Mouse (Mus musculus): ENCODE measurements around the gene Zc3h14. TPM values are rescaled to one million over a fixed set of nuclear protein-coding genes. Genes with fewer than 3 reads are reported as not detected.

Zc3h14 gene
- polyA plus RNA-seq, 1 experiment from 2014 or later, result 98.3 TPM

DNA sequence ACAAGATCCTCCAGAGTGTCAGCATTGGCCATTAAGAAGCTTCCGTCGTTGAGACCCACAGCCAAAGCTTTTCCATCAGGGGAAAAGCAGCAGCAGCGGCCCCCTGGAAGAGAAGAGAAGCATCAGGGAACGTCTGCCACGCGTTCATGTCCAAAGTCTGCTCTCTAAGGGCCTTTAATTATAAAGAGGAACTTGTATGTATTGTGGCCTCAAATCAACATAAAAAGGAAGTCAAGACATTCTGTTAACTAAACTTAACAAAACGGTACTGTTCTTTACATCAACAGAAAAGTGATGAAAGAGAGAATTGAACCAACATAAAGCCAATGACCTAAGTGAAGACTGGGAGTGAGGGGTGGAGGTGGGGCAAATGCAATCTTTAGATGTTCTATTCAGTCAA lies 84.4 kb downstream of the Zc3h14 start:
- Histone ChIP-seq H3K27me3 (replicated peaks) (no peaks in the 10 kb centered on the region), H3K4me3 (replicated peaks) (no peak overlapping the region), H3K9ac (no peak overlapping the region), H3K4me2 (replicated peaks) (no peak overlapping the region), H3K9me3 (no peaks in the 10 kb centered on the region), H3K4me1 (replicated peaks) (no peaks in the 10 kb centered on the region), H3K27ac (no peak overlapping the region), H3K36me3 (no peaks in the 10 kb centered on the region)
- WGBS, result 76% methylated on average over 7 of the region's 7 CpGs
- no peak for ATAC-seq

DNA sequence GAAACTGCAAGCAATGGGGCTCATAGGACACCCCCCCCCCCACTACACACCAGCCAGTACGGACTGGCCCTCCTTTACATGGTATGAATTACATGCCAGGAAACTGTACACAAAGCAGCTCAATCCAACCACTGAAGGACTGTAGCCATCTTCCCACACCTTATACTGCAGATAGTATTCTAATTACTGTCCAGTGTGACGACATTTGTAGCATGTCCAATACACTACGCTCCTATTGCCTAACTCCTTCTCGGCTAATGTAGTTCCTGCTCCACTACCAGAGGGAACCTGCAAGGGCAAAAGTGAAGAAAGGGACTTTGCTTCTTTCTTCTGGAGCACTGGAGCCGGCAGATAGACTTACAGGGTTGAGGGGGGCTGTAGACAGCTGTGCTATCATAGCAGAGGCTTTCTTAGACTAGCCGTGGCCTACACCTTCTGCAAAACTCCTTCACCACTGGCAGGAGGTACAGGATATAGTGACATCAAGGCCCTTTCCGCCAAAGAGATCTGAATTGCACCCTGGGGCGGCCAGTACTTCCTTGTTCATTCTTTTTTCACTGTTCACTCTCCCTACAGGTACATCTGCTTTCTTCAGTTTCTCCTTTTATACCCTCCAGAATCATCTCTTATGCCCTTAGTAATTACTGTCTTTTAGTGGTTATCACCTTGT lies 86.3 kb downstream of the Zc3h14 start:
- ATAC-seq, result no peak
- Histone ChIP-seq H3K4me1 (replicated peaks) (no peaks in the 10 kb centered on the region), H3K4me3 (replicated peaks) (no peak overlapping the region), H3K27ac (no peak overlapping the region), H3K27me3 (replicated peaks) (no peaks in the 10 kb centered on the region), H3K36me3 (no peaks in the 10 kb centered on the region), H3K4me2 (replicated peaks) (no peak overlapping the region), H3K9me3 (no peaks in the 10 kb centered on the region), H3K9ac (no peak overlapping the region)
- WGBS, result 84% methylated on average over 8 of the region's 8 CpGs

DNA sequence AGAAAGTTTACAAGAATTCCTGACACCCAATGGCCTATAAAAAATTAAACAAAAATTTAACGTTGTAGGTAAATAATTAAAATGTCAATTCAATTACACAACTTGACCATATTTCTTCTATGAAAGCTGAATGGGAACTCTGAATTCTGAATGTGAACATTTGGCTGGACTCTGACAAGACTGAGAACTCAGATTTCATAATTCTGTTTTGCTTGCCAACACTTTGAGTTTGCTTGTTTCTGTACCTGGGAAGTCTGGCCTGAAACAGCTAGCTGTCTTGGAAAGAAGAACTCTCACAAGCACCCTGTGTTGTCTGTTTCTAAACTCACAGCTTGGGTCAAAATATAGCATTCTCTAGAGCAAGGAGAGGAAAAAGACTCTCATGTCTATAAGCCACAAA lies 87.1 kb downstream of the Zc3h14 start:
- H3K9me3 ChIP-seq, result no peaks in the 10 kb centered on the region
- no peak overlapping the region for H3K27ac ChIP-seq
- WGBS, result 38% methylated on average over 1 of the region's 1 CpGs
- H3K27me3 ChIP-seq (replicated peaks), result no peaks in the 10 kb centered on the region
- H3K4me3 ChIP-seq (replicated peaks), result no peak overlapping the region
- no peaks in the 10 kb centered on the region for H3K36me3 ChIP-seq
- no peak for ATAC-seq
- no peaks in the 10 kb centered on the region for H3K4me1 ChIP-seq (replicated peaks)
- no peak overlapping the region for H3K9ac ChIP-seq
- no peak overlapping the region for H3K4me2 ChIP-seq (replicated peaks)

DNA sequence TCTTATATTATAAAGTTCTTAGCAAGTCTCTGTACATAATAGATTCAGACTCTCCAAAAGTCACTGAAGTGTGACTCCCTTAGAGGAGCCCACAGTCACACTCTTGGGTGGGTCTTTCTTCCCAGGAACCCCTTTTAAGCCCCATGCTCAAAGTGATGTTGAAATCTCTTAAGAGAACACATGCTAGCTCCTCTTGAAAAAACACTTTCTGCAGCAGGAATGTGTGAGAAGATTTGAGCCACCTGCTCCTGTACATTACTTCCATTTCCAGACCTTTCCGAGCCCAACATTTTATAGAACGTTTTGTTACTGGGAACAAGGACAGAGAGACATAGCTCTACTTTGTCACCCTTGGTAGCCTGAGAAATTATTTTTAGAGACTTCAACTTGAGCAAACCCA lies 88.1 kb downstream of the Zc3h14 start:
- 71% methylated on average over 2 of the region's 2 CpGs for WGBS
- H3K4me3 ChIP-seq (replicated peaks), result no peak overlapping the region

DNA sequence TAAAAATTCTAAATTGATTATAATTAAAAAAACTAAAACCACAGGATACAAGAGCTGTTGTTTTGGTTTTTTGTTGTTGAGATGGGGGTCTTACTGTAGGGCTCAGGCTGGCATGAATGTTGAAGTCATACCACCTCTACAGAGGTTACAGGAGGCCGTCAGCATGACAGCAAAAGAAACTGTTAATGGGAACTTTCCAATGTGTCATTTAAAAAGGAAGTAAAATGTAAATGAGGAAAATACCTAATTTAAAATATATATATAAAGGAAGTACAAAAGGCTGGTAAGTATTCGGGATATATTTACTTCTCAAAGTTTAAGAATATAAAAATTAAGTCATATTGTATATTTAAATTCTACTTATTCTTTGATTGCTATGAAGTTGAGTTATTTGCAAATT lies 88.7 kb downstream of the Zc3h14 start:
- Histone ChIP-seq H3K27me3 (replicated peaks) (no peaks in the 10 kb centered on the region), H3K36me3 (no peaks in the 10 kb centered on the region), H3K9me3 (no peaks in the 10 kb centered on the region), H3K4me2 (replicated peaks) (no peak overlapping the region), H3K9ac (no peak overlapping the region), H3K27ac (no peak overlapping the region), H3K4me1 (replicated peaks) (no peaks in the 10 kb centered on the region), H3K4me3 (replicated peaks) (no peak overlapping the region)
- no peak for ATAC-seq
- 91% methylated on average over 2 of the region's 2 CpGs for WGBS

More for the DNA sequence above, 88.1 kb downstream of the Zc3h14 start:
- Histone ChIP-seq H3K36me3 (no peaks in the 10 kb centered on the region), H3K9ac (no peak overlapping the region), H3K9me3 (no peaks in the 10 kb centered on the region), H3K4me1 (replicated peaks) (no peaks in the 10 kb centered on the region), H3K4me2 (replicated peaks) (no peak overlapping the region), H3K27me3 (replicated peaks) (no peaks in the 10 kb centered on the region), H3K27ac (no peak overlapping the region)
- ATAC-seq, result no peak

Other genes with a start within 250 kb of the Zc3h14 start
- gene Kcnk10, start 168.7 kb upstream of the Zc3h14 start, polyA plus RNA-seq (2015; fragmentation: Nextera tagmentation; extraction: Ambion mirVana), result 1.1 and 1.7 TPM in 2 replicates
- 9.4 and 10.8 TPM in 2 replicates for gene Spata7, start 118.8 kb upstream of the Zc3h14 start, polyA plus RNA-seq (2015; fragmentation: Nextera tagmentation; extraction: Ambion mirVana)
- gene Ptpn21, start 9.6 kb upstream of the Zc3h14 start, polyA plus RNA-seq (2015; fragmentation: Nextera tagmentation; extraction: Ambion mirVana), result 7.7 TPM in 2 replicates
- 7.6 and 9.3 TPM in 2 replicates for gene Eml5, start 154.5 kb downstream of the Zc3h14 start, polyA plus RNA-seq (2015; fragmentation: Nextera tagmentation; extraction: Ambion mirVana)
- gene Ttc8, start 173.6 kb downstream of the Zc3h14 start, polyA plus RNA-seq (2015; fragmentation: Nextera tagmentation; extraction: Ambion mirVana), result 16.4 and 18.5 TPM in 2 replicates